Mouse (Mus musculus) MEL (cell line): ENCODE measurements around the gene Gm9913. TPM values are rescaled to one million over a fixed set of nuclear protein-coding genes. Genes with fewer than 3 reads are reported as not detected.

ENCODE experiments used
- DNase-seq: peaks from one replicate; pipeline ENCODE4 v3.0.0; 2011; ENCODE audit warnings: low read depth, low spot score
- H3K27ac ChIP-seq: 2 replicates; pipeline ENCODE4 v1.5.1; 2012; ENCODE audit warnings: low read depth, mild to moderate bottlenecking, control low read depth, low read length, moderate library complexity; ENCODE audit not compliant: control insufficient read depth
- H3K27me3 ChIP-seq, 2 experiments: fragments of 150-350 bp in 1 of 2; sonication (generic) in 1 of 2; 2 replicates each; pipeline ENCODE4 v1.6.1; 2012; ENCODE audit warnings: low read length in 2 of 2, mild to moderate bottlenecking in 2 of 2, improper control_type of control experiment in 1 of 2, moderate library complexity in 1 of 2; ENCODE audit not compliant: insufficient read depth in 2 of 2, control insufficient read depth in 1 of 2
- H3K36me3 ChIP-seq, 2 experiments: 2 replicates each; pipeline ENCODE4 v1.6.1; 2012 to 2014; ENCODE audit warnings: low read length in 2 of 2, improper control_type of control experiment in 1 of 2, inconsistent platforms in 1 of 2, mild to moderate bottlenecking in 1 of 2; ENCODE audit not compliant: insufficient read depth in 2 of 2, control insufficient read depth in 1 of 2
- H3K4me1 ChIP-seq, 2 experiments: fragments of 150-350 bp in 1 of 2; sonication (generic) in 1 of 2; 2 replicates each; pipeline ENCODE4 v1.6.1; 2012; ENCODE audit warnings: low read length in 2 of 2, improper control_type of control experiment in 1 of 2, mild to moderate bottlenecking in 1 of 2; ENCODE audit not compliant: insufficient read depth in 2 of 2, control insufficient read depth in 1 of 2
- H3K4me3 ChIP-seq, 2 experiments: fragments of 150-350 bp in 1 of 2; sonication (generic) in 1 of 2; 2 replicates each; pipeline ENCODE4 v1.5.1; 2012; ENCODE audit warnings: low read depth in 2 of 2, low read length in 2 of 2, mild to moderate bottlenecking in 2 of 2, moderate library complexity in 2 of 2, control low read depth in 1 of 2, improper control_type of control experiment in 1 of 2; ENCODE audit not compliant: control insufficient read depth in 1 of 2, insufficient read depth in 1 of 2
- H3K79me2 ChIP-seq: 2 replicates; pipeline ENCODE4 v1.6.1; 2012; ENCODE audit warnings: mild to moderate bottlenecking, low read length, moderate library complexity; ENCODE audit not compliant: control insufficient read depth, poor library complexity, insufficient read depth
- H3K9ac ChIP-seq: 2 replicates; pipeline ENCODE4 v1.6.1; 2012; ENCODE audit warnings: low read depth, mild to moderate bottlenecking, control low read depth, low read length, moderate library complexity; ENCODE audit not compliant: control insufficient read depth, poor library complexity, severe bottlenecking
- H3K9me3 ChIP-seq: fragments of 150-350 bp; sonication (generic); replicated peaks from 2 replicates; pipeline ENCODE4 v1.6.1; 2012; ENCODE audit warnings: mild to moderate bottlenecking, low read length, improper control_type of control experiment, moderate library complexity; ENCODE audit not compliant: insufficient read depth
- CHD1 ChIP-seq: IDR thresholded peaks from 2 replicates; pipeline ENCODE4 v1.6.1; 2012; ENCODE audit warnings: low read depth, mild to moderate bottlenecking, inconsistent platforms, low read length, improper control_type of control experiment
- ELF1 ChIP-seq: IDR thresholded peaks from 2 replicates; pipeline ENCODE4 v1.6.1; 2014; ENCODE audit warnings: low read depth, mild to moderate bottlenecking, inconsistent platforms, low read length, improper control_type of control experiment, moderate library complexity
- HCFC1 ChIP-seq: IDR thresholded peaks from 2 replicates; pipeline ENCODE4 v1.6.1; 2012; ENCODE audit warnings: low read depth, mild to moderate bottlenecking, inconsistent platforms, low read length, improper control_type of control experiment, moderate library complexity
- KAT2A ChIP-seq: conservative IDR thresholded peaks from 2 replicates; pipeline ENCODE4 v1.6.1; 2012; ENCODE audit warnings: low read depth, low read length, improper control_type of control experiment, inconsistent platforms
- MAFK ChIP-seq: IDR thresholded peaks from 2 replicates; pipeline ENCODE4 v1.6.1; 2011; ENCODE audit warnings: low read depth, mild to moderate bottlenecking, low read length, improper control_type of control experiment, borderline replicate concordance
- MAZ ChIP-seq: IDR thresholded peaks from 2 replicates; pipeline ENCODE4 v1.6.1; 2012; ENCODE audit warnings: low read depth, mild to moderate bottlenecking, inconsistent platforms, low read length, improper control_type of control experiment
- MEF2A ChIP-seq: IDR thresholded peaks from 2 replicates; pipeline ENCODE4 v1.6.1; 2014; ENCODE audit warnings: low read depth, mild to moderate bottlenecking, inconsistent platforms, low read length, improper control_type of control experiment; ENCODE audit not compliant: poor library complexity, insufficient replicate concordance, severe bottlenecking; ENCODE audit errors: extremely low read depth
- MYB ChIP-seq: IDR thresholded peaks from 2 replicates; pipeline ENCODE4 v1.6.1; 2011; ENCODE audit warnings: mild to moderate bottlenecking, low read depth, low read length, improper control_type of control experiment
- MYC ChIP-seq: IDR thresholded peaks from 2 replicates; pipeline ENCODE4 v1.6.1; 2011; ENCODE audit warnings: low read depth, mild to moderate bottlenecking, low read length, improper control_type of control experiment, moderate library complexity
- NRF1 ChIP-seq: IDR thresholded peaks from 2 replicates; pipeline ENCODE4 v1.6.1; 2014; ENCODE audit warnings: low read depth, mild to moderate bottlenecking, inconsistent platforms, low read length, improper control_type of control experiment, moderate library complexity; ENCODE audit not compliant: poor library complexity, insufficient read depth, severe bottlenecking
- POLR2AphosphoS2 ChIP-seq: IDR thresholded peaks from 2 replicates; pipeline ENCODE4 v1.6.1; 2011; ENCODE audit warnings: low read length, improper control_type of control experiment
- POLR2AphosphoS5 ChIP-seq: IDR thresholded peaks from 2 replicates; pipeline ENCODE4 v1.6.1; 2012; ENCODE audit warnings: low read depth, borderline replicate concordance, mild to moderate bottlenecking, inconsistent platforms, low read length, moderate library complexity, mixed read lengths
- SIN3A ChIP-seq: IDR thresholded peaks from 2 replicates; pipeline ENCODE4 v1.6.1; 2012; ENCODE audit warnings: low read length, improper control_type of control experiment, inconsistent platforms
- SMC3 ChIP-seq: IDR thresholded peaks from 2 replicates; pipeline ENCODE4 v1.6.1; 2011; ENCODE audit warnings: low read depth, low read length, improper control_type of control experiment
- TBP ChIP-seq: IDR thresholded peaks from 2 replicates; pipeline ENCODE4 v1.8.0; 2011; ENCODE audit warnings: low read depth, low read length, improper control_type of control experiment
- UBTF ChIP-seq: IDR thresholded peaks from 2 replicates; pipeline ENCODE4 v1.6.1; 2012; ENCODE audit warnings: low read depth, mild to moderate bottlenecking, inconsistent platforms, low read length, improper control_type of control experiment, moderate library complexity, borderline replicate concordance; ENCODE audit not compliant: insufficient read depth
- USF1 ChIP-seq: IDR thresholded peaks from 2 replicates; pipeline ENCODE4 v1.6.1; 2014; ENCODE audit warnings: low read depth, mild to moderate bottlenecking, inconsistent platforms, low read length, improper control_type of control experiment, moderate library complexity
- USF2 ChIP-seq, 2 experiments: IDR thresholded peaks; 2 replicates each; pipeline ENCODE4 v1.6.1; 2011 to 2012; ENCODE audit warnings: improper control_type of control experiment in 2 of 2, low read length in 2 of 2, borderline replicate concordance in 1 of 2, inconsistent platforms in 1 of 2, low read depth in 1 of 2, mild to moderate bottlenecking in 1 of 2; ENCODE audit not compliant: insufficient read depth in 1 of 2
- ZKSCAN1 ChIP-seq: IDR thresholded peaks from 2 replicates; pipeline ENCODE4 v1.6.1; 2012; ENCODE audit warnings: low read depth, mild to moderate bottlenecking, inconsistent platforms, low read length, improper control_type of control experiment, moderate library complexity
- polyA plus RNA-seq, 2 experiments: library from polyadenylated mRNA; stranded (reverse) in 1 of 2; unstranded in 1 of 2; fragments of >175 nt in 1 of 2; fragments of >200 nt in 1 of 2; gene quantifications; 2 replicates each; pipeline versions ENCODE4 v1.2.1 to v1.2.4; 2012; ENCODE audit warnings: low replicate concordance in 2 of 2, low read depth in 1 of 2; ENCODE audit not compliant: insufficient read length in 2 of 2, insufficient read depth in 1 of 2, missing spikeins in 1 of 2
- total RNA-seq: library from RNA; depleted of rRNA; stranded (reverse); fragments of 300-350 nt; gene quantifications from 2 replicates; pipeline ENCODE4 v1.2.3, GENCODE M21; 2012

Gene Gm9913
- total and polyA plus RNA-seq, 3 experiments, result not detected

DNA sequence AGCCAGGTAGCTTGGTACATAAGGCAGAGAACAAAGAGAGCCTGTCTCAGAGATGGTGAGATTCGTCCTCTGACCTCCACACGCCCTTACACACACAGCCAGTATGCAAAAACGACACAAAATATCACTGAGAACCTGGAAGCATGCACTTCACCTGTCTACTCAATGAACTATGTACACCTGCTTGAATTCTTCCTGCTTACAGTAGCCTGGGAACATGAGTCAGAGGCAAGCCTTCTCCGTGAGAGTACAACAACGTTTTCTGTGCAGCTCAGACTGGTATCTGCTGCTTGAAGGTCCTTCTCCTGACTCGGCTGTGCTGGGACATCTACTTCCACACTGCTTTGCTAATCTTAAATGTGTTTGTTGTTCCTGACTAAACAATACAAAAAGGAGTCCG is 36.6 kb downstream of the Gm9913 start:
- no peaks in the 10 kb centered on the region for H3K79me2 ChIP-seq
- TF ChIP-seq ZKSCAN1 (no peak), USF1 (no peak), USF2 (IDR thresholded peaks at IDR 0.05; ENCODE audit: borderline replicate concordance in 1 of 2, insufficient read depth in 1 of 2, low read depth in 1 of 2, low read length in 2 of 2) (no peak), TBP (no peak), CHD1 (no peak), HCFC1 (no peak), UBTF (no peak), KAT2A (no peak), ELF1 (no peak), MAFK (no peak), MAZ (no peak), MEF2A (no peak), POLR2AphosphoS2 (no peak), MYC (no peak)
- TF ChIP-seq, all 39 proteins: peak for 0
- Histone ChIP-seq H3K9ac (no peak overlapping the region), H3K4me3 (no peak overlapping the region), H3K4me1 (no peaks in the 10 kb centered on the region), H3K27me3 (no peaks in the 10 kb centered on the region), H3K27ac (no peak overlapping the region), H3K36me3 (no peaks in the 10 kb centered on the region), H3K9me3 (no peaks in the 10 kb centered on the region)
- no peak for DNase-seq

DNA sequence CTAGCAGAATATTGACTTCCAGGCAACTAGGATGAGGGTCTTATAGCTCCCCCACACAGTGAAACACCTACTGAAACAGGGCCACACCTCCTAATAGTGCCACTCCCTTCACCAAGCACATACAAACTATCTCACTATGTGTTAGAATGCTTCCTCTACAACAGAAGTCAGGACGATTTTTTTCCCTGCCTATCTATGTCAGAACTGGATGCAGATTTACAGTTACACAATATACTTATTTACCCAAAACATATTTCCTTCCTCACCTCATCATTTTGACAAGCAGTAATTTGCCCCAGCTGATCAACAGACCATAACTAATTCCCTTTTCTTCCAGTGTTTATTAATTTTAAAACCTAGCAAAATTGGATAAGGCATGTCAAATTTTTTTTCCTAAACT is 38.8 kb downstream of the Gm9913 start:
- no peak overlapping the region for H3K27ac ChIP-seq
- H3K4me1 ChIP-seq, result no peaks in the 10 kb centered on the region
- H3K27me3 ChIP-seq, result no peaks in the 10 kb centered on the region
- H3K9ac ChIP-seq, result no peak overlapping the region
- H3K4me3 ChIP-seq, result no peak overlapping the region
- no peak for TF ChIP-seq MYB
- TF ChIP-seq NRF1, result no peak
- TF ChIP-seq CHD1, result no peak
- no peak for TF ChIP-seq SMC3
- no peak for TF ChIP-seq TBP
- no peak for TF ChIP-seq USF1
- no peak for TF ChIP-seq POLR2AphosphoS5
- no peak for TF ChIP-seq SIN3A
- no peak for TF ChIP-seq USF2 (IDR thresholded peaks at IDR 0.05; ENCODE audit: borderline replicate concordance in 1 of 2, insufficient read depth in 1 of 2, low read depth in 1 of 2, low read length in 2 of 2)
- TF ChIP-seq, all 39 proteins: peak for 0
- no peak for DNase-seq
- H3K9me3 ChIP-seq, result no peaks in the 10 kb centered on the region
- H3K79me2 ChIP-seq, result no peaks in the 10 kb centered on the region
- no peaks in the 10 kb centered on the region for H3K36me3 ChIP-seq
